Mouse (Mus musculus) lung, postnatal 0 days (tissue): Measurements from ENCODE around the gene Caprin2. TPM values are rescaled to one million over a fixed set of nuclear protein-coding genes. Genes with fewer than 3 reads are reported as not detected.
"Not testable (repeated sequence)": the region's sequence is repeated elsewhere in the genome, so short reads cannot be mapped to it uniquely, and the experiment has no call there.

ENCODE experiments used
- ATAC-seq: fragments of 200-750 bp; cut with Nextera tagmentation; 2 replicates; pipeline ENCODE4 v1.8.0; 2017; ENCODE audit warnings: moderate library complexity
- DNase-seq: peaks from one replicate; pipeline ENCODE4 v3.0.0-alpha.2; 2016; ENCODE audit warnings: low spot score
- H3K27ac ChIP-seq: fragments of 300-500 bp; sonication (generic); 2 replicates; pipeline ENCODE4 v1.5.1; 2014; ENCODE audit warnings: antibody characterized with exemption, mild to moderate bottlenecking, low read length, mixed read lengths
- H3K27me3 ChIP-seq: fragments of 300-500 bp; sonication (generic); replicated peaks from 2 replicates; pipeline ENCODE4 v1.6.1; 2014; ENCODE audit warnings: low read length, mixed read lengths; ENCODE audit not compliant: insufficient read depth
- H3K36me3 ChIP-seq: fragments of 300-500 bp; sonication (generic); 2 replicates; pipeline ENCODE4 v1.6.1; 2014; ENCODE audit warnings: low read length, mixed read lengths; ENCODE audit not compliant: insufficient read depth
- H3K4me1 ChIP-seq: fragments of 300-500 bp; sonication (generic); 2 replicates; pipeline ENCODE4 v1.6.1; 2014; ENCODE audit warnings: antibody characterized with exemption, low read depth, low read length, mixed read lengths; ENCODE audit not compliant: insufficient read depth
- H3K4me2 ChIP-seq: fragments of 300-500 bp; sonication (generic); replicated peaks from 2 replicates; pipeline ENCODE4 v1.6.1; 2014; ENCODE audit warnings: low read depth, mild to moderate bottlenecking, low read length, moderate library complexity, mixed read lengths
- H3K4me3 ChIP-seq: fragments of 300-500 bp; sonication (generic); 2 replicates; pipeline ENCODE4 v1.5.1; 2014; ENCODE audit warnings: low read depth, low read length
- H3K9ac ChIP-seq: fragments of 300-500 bp; sonication (generic); replicated peaks from 2 replicates; pipeline ENCODE4 v1.6.1; 2014; ENCODE audit warnings: low read depth, mild to moderate bottlenecking
- H3K9me3 ChIP-seq: fragments of 300-500 bp; sonication (generic); 2 replicates; pipeline ENCODE4 v1.6.1; 2016; ENCODE audit warnings: low read length, mixed read lengths
- CTCF ChIP-seq: IDR thresholded peaks from 2 replicates; pipeline ENCODE4 v1.5.1; 2016; ENCODE audit warnings: antibody characterized with exemption, mild to moderate bottlenecking
- EP300 ChIP-seq: IDR thresholded peaks from 2 replicates; pipeline ENCODE4 v1.6.1; 2016; ENCODE audit warnings: antibody characterized with exemption, mild to moderate bottlenecking, control low read depth
- WGBS: fragments of 180-500 bp; shearing (Covaris S2); extraction: QIAGEN DNeasy Blood & Tissue Kit; methylation state at CpG from one replicate; pipeline ENCODE4 v1.1.7; 2014; 5-methylcytosine and 5-hydroxymethylcytosine counted together
- polyA plus RNA-seq: library from polyadenylated mRNA; unstranded; fragments of >200 nt; fragmentation: Nextera tagmentation; extraction: Ambion mirVana; gene quantifications from 2 replicates; pipeline ENCODE4 v1.2.1, GENCODE M21; 2015

Gene Caprin2
- polyA plus RNA-seq, 1 experiment from 2014 or later = 3.8 TPM

DNA sequence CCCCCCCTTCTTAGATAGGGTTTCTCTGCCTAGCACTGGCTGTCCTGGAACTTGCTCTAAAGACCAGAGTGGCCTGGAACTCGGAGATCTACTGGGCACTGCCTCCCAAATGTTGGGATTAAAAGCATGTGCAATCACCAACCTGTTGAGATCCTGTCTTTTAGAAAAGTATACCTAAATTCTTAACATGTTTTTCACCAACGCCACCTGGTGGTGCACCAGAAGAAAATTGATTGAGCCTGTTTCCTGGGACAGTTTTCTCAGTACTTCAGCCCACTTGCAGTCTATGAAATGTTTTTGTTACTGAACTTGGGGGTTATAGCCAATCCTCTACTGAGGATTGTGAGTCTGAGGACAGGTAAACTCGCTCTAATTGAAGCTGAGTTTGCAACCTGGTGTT, 20.8 kb upstream of the Caprin2 start:
- H3K27me3 ChIP-seq = no peaks in the 10 kb centered on the region
- 34% methylated on average over 3 of the region's 3 CpGs for WGBS
- no peak overlapping the region for H3K4me2 ChIP-seq
- peaks cover 3% of the 10 kb centered on the region; the same call in 1 of the 2 replicates for H3K36me3 ChIP-seq
- DNase-seq (peak; percentile 54), ATAC-seq (no peak)
- no peak overlapping the region for H3K9ac ChIP-seq
- no peak overlapping the region for H3K27ac ChIP-seq
- no peaks in the 10 kb centered on the region for H3K9me3 ChIP-seq
- peak; percentile 61 for TF ChIP-seq CTCF
- no peak for TF ChIP-seq EP300
- H3K4me1 ChIP-seq = no peaks in the 10 kb centered on the region
- H3K4me3 ChIP-seq = no peak overlapping the region

DNA sequence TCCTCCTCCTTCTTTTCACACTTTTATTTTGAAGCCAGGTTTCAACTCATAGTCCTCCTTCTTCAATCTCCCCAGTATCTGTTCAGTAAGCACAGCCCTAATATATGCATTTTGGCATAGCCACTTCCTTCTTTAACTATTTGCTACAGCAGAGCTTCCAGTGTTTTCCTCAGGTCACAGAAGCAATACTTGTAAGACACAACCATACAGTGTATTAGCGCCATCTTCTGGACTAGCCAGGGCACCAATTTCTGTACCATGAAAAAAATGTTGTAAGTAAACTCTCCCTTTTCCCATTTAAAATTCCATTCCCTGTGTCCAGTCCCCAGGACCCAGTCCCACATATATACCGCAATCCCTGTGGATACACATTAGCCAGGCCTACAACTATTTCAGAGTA, 17.9 kb upstream of the Caprin2 start:
- Histone ChIP-seq H3K9ac (no peak overlapping the region), H3K27ac (no peak overlapping the region), H3K4me1 (no peaks in the 10 kb centered on the region), H3K4me2 (no peak overlapping the region), H3K4me3 (no peak overlapping the region), H3K9me3 (no peaks in the 10 kb centered on the region), H3K27me3 (no peaks in the 10 kb centered on the region), H3K36me3 (no peaks in the 10 kb centered on the region)
- WGBS = 7% methylated on average over 2 of the region's 2 CpGs
- TF ChIP-seq EP300 (no peak), CTCF (peak; percentile 84)
- ATAC-seq (peak; percentile 52), DNase-seq (peak; percentile 87)

DNA sequence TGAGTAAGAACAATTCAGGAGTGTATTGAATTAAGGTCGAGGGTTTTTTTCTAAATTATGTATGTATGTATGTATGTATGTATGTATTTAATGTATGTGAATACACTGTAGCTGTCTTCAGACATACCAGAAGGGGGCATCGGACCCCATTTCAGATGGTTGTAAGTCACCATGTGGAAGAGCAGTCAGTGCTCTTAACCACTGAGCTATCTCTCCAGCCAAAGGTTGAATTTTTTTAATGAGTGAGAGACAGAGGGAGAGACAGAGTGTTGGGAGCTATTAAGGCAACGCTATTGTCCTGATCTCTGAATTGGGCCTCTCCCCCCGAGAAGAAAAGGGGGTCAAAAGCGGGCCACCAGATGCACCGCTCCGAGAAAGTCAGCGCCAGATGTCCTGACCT, 15.9 kb upstream of the Caprin2 start:
- 79% methylated on average over 8 of the region's 8 CpGs for WGBS
- not testable (repeated sequence) for H3K9me3 ChIP-seq, H3K4me2 ChIP-seq, H3K27ac ChIP-seq, H3K4me3 ChIP-seq, H3K4me1 ChIP-seq, H3K9ac ChIP-seq, H3K36me3 ChIP-seq, DNase-seq, ATAC-seq, H3K27me3 ChIP-seq

DNA sequence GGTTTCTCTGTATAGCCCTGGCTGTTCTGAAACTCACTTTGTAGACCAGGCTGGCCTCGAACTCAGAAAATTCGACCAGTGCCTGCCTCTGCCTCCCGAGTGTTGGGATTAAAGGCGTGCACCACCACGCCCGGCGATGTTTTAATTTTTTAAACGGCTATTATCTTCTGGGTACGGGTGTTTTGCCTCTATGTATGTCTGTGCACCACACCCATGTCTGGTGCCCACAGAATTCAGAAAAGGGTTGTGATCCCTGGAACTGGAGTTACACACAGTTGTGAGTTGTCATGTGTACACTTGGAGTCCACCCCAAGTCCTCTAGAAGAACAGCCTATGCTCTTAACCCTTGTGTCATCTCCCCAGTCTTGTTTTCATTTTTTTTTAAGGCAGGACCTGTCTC, 10.9 kb upstream of the Caprin2 start:
- no peaks in the 10 kb centered on the region for H3K27me3 ChIP-seq
- no peaks in the 10 kb centered on the region for H3K36me3 ChIP-seq
- WGBS = 87% methylated on average over 9 of the region's 9 CpGs
- DNase-seq (no peak), ATAC-seq (no peak)
- TF ChIP-seq EP300 (no peak), CTCF (no peak)
- no peak overlapping the region for H3K27ac ChIP-seq
- no peak overlapping the region for H3K4me3 ChIP-seq
- H3K4me2 ChIP-seq = no peak overlapping the region
- no peaks in the 10 kb centered on the region for H3K9me3 ChIP-seq
- H3K4me1 ChIP-seq = no peaks in the 10 kb centered on the region
- no peak overlapping the region for H3K9ac ChIP-seq

GRCm38 (mm10) chr6:148902728-148903127, 6.7 kb upstream of the Caprin2 start:
- H3K4me3 ChIP-seq = no peak overlapping the region
- H3K27me3 ChIP-seq = no peaks in the 10 kb centered on the region
- ATAC-seq (no peak), DNase-seq (no peak)
- H3K36me3 ChIP-seq = no peaks in the 10 kb centered on the region
- H3K27ac ChIP-seq = no peak overlapping the region
- H3K9ac ChIP-seq = no peak overlapping the region
- no peak overlapping the region for H3K4me2 ChIP-seq
- H3K4me1 ChIP-seq = no peaks in the 10 kb centered on the region
- 70% methylated on average over 3 of the region's 3 CpGs for WGBS
- H3K9me3 ChIP-seq = no peaks in the 10 kb centered on the region
- TF ChIP-seq EP300 (no peak), CTCF (no peak)

DNA sequence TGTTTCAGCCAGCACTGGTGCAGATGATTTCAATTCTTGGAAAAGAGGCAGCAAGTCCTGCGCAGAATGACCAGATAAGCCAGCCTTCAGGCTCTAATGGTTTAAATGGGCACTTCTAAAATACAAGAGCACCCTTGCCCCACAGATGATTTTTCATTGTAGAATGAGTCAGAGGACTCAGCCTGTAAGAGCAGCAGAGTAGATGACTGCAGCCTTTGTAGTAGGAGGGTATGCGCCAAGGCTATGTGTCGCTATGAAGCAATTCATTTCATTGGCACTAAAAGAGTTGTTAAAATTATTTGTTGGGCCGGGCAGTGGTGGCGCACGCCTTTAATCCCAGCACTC, 442 bp upstream of the Caprin2 start:
- Histone ChIP-seq H3K27me3 (no peaks in the 10 kb centered on the region), H3K4me1 (no peaks in the 10 kb centered on the region), H3K36me3 (no peaks in the 10 kb centered on the region), H3K9ac (no peak overlapping the region), H3K4me2 (peak overlapping the region; percentile 95), H3K27ac (peak overlapping the region; percentile 64), H3K4me3 (peak overlapping the region; percentile 78), H3K9me3 (no peaks in the 10 kb centered on the region)
- DNase-seq (no peak), ATAC-seq (peak; percentile 32)
- TF ChIP-seq CTCF = no peak
- no peak for TF ChIP-seq EP300
- 42% methylated on average over 6 of the region's 6 CpGs for WGBS

DNA sequence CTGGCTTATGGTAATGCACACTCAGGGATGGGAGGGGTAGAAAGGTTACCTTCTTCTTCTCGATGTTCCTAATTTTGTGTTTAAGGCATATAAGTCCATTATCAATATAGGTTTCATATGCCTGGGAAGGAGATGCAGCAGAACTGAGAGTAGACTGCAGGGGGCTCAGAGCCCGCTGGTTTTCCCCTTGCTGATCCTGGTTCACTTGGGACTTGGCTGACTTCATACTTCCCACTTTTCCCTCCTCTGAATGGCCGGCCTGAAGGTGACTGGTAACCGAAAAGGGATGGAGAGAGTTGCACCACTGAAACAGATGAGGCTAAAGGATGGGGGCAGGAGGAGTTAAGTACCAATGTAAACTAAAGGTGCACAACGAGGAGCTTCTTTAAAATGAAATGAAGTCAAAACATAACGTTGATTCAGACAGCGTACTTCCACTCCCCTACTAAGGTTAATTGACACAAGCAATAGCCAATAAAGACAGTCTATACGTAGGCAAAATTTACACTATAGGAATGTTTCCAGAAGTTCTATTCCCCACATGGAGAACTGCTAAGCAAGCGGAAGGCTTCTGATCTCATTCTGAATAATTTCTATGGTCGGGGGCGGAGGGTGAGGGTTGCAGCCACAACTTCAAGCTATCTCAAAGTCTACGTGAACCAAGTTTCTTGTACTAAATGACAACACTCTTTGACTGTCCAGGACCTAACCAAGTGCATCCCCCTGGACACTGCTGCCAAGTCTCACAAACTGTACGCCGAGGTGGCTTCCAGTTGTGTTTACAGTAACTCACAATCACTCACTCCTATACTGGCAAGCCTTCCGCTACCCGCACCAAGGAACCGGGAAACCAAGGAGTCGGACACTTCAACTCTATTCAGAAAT, 907 bp downstream of the Caprin2 start:
- 7% methylated on average over 18 of the region's 18 CpGs for WGBS
- Histone ChIP-seq H3K36me3 (no peaks in the 10 kb centered on the region), H3K9ac (peak overlapping the region; percentile 46), H3K4me3 (peak overlapping the region; percentile 78), H3K4me1 (no peaks in the 10 kb centered on the region), H3K27me3 (no peaks in the 10 kb centered on the region), H3K4me2 (peak overlapping the region; percentile 95), H3K27ac (peak overlapping the region; percentile 64), H3K9me3 (no peaks in the 10 kb centered on the region)
- DNase-seq (no peak), ATAC-seq (peak; percentile 14; the same call in 1 of the 2 replicates)
- TF ChIP-seq CTCF (peak; percentile 31), EP300 (no peak)
